Mouse (Mus musculus) CH12.LX (cell line): ENCODE results near the gene Vtcn1. TPM values are rescaled to one million over a fixed set of nuclear protein-coding genes. Genes with fewer than 3 reads are reported as not detected.

Source experiments
- DNase-seq: peaks from one replicate; pipeline ENCODE4 v3.0.0-alpha.2; 2013; ENCODE audit errors: extremely low read depth
- H3K27ac ChIP-seq: 2 replicates; pipeline ENCODE4 v1.5.1; 2012; ENCODE audit warnings: low read depth, mild to moderate bottlenecking, control low read depth, moderate library complexity; ENCODE audit not compliant: insufficient read depth
- H3K27me3 ChIP-seq: replicated peaks from 2 replicates; pipeline ENCODE3; 2012; ENCODE audit warnings: inconsistent platforms
- H3K36me3 ChIP-seq, 2 experiments: replicated peaks in 1 of 2; 2 replicates each; pipeline versions ENCODE3 to v1.6.1; 2012; ENCODE audit warnings: inconsistent platforms in 1 of 2, low read length in 1 of 2, mild to moderate bottlenecking in 1 of 2, mixed read lengths in 1 of 2, moderate library complexity in 1 of 2; ENCODE audit not compliant: control insufficient read depth in 1 of 2, insufficient read depth in 1 of 2
- H3K4me1 ChIP-seq, 2 experiments: 2 replicates each; pipeline ENCODE4 v1.6.1; 2012; ENCODE audit warnings: inconsistent platforms in 1 of 2, moderate library complexity in 1 of 2; ENCODE audit not compliant: insufficient read depth in 2 of 2, control insufficient read depth in 1 of 2
- H3K4me2 ChIP-seq: 2 replicates; pipeline ENCODE4 v1.6.1; 2012; ENCODE audit warnings: low read depth, mild to moderate bottlenecking, control low read depth; ENCODE audit not compliant: poor library complexity, insufficient read depth, severe bottlenecking
- H3K4me3 ChIP-seq, 3 experiments: fragments of 150-350 bp in 1 of 3; sonication (generic) in 1 of 3; replicated peaks in 1 of 3; 2 replicates each; pipeline versions ENCODE3 to v1.5.1; 2011 to 2012; ENCODE audit warnings: low read depth in 2 of 3, low read length in 2 of 3, mild to moderate bottlenecking in 2 of 3, moderate library complexity in 2 of 3, control low read depth in 1 of 3, improper control_type of control experiment in 1 of 3, inconsistent platforms in 1 of 3, mixed read lengths in 1 of 3; ENCODE audit not compliant: poor library complexity in 1 of 3
- H3K79me2 ChIP-seq: replicated peaks from 2 replicates; pipeline ENCODE4 v1.6.1; 2012; ENCODE audit warnings: mild to moderate bottlenecking, moderate library complexity; ENCODE audit not compliant: control insufficient read depth, poor library complexity, insufficient read depth, severe bottlenecking; ENCODE audit errors: extremely low read depth
- H3K9ac ChIP-seq: 2 replicates; pipeline ENCODE4 v1.6.1; 2012; ENCODE audit warnings: low read depth, mild to moderate bottlenecking, control low read depth, moderate library complexity; ENCODE audit not compliant: insufficient read depth
- H3K9me3 ChIP-seq: replicated peaks from 2 replicates; pipeline ENCODE3; 2012; ENCODE audit warnings: low read length, inconsistent platforms, mixed read lengths
- BHLHE40 ChIP-seq: IDR thresholded peaks from 2 replicates; pipeline ENCODE4 v1.6.1; 2011; ENCODE audit warnings: mild to moderate bottlenecking, low read depth, low read length, improper control_type of control experiment
- CHD1 ChIP-seq: IDR thresholded peaks from 2 replicates; pipeline ENCODE4 v1.6.1; 2012; ENCODE audit warnings: low read depth, low read length, improper control_type of control experiment, inconsistent platforms
- CTCF ChIP-seq, 2 experiments: IDR thresholded peaks in 1 of 2; conservative IDR thresholded peaks in 1 of 2; 2 replicates each; pipeline ENCODE4 v1.5.1; 2011 to 2012; ENCODE audit warnings: low read depth in 2 of 2, low read length in 2 of 2, improper control_type of control experiment in 1 of 2, inconsistent platforms in 1 of 2, mild to moderate bottlenecking in 1 of 2, moderate library complexity in 1 of 2
- ETS1 ChIP-seq: conservative IDR thresholded peaks from 2 replicates; pipeline ENCODE4 v1.6.1; 2012; ENCODE audit warnings: low read depth, mild to moderate bottlenecking, inconsistent platforms, low read length, improper control_type of control experiment, moderate library complexity
- HCFC1 ChIP-seq: IDR thresholded peaks from 2 replicates; pipeline ENCODE4 v1.6.1; 2012; ENCODE audit warnings: low read depth, mild to moderate bottlenecking, inconsistent platforms, low read length, improper control_type of control experiment
- IRF4 ChIP-seq: IDR thresholded peaks from 2 replicates; pipeline ENCODE4 v1.6.1; 2014; ENCODE audit warnings: low read depth, mild to moderate bottlenecking, inconsistent platforms, low read length, improper control_type of control experiment
- JUN ChIP-seq: IDR thresholded peaks from 2 replicates; pipeline ENCODE4 v1.6.1; 2011; ENCODE audit warnings: low read depth, mild to moderate bottlenecking, low read length, improper control_type of control experiment, moderate library complexity; ENCODE audit not compliant: insufficient read depth
- JUND ChIP-seq: conservative IDR thresholded peaks from 2 replicates; pipeline ENCODE4 v1.6.1; 2011; ENCODE audit warnings: low read depth, low read length, improper control_type of control experiment
- MAFK ChIP-seq: IDR thresholded peaks from 2 replicates; pipeline ENCODE4 v1.6.1; 2011; ENCODE audit warnings: low read length, improper control_type of control experiment; ENCODE audit not compliant: insufficient replicate concordance
- MAX ChIP-seq: IDR thresholded peaks from 2 replicates; pipeline ENCODE4 v1.6.1; 2011; ENCODE audit warnings: low read length, improper control_type of control experiment
- MEF2A ChIP-seq: IDR thresholded peaks from 2 replicates; pipeline ENCODE4 v1.6.1; 2014; ENCODE audit warnings: low read depth, mild to moderate bottlenecking, inconsistent platforms, low read length, improper control_type of control experiment, borderline replicate concordance
- MXI1 ChIP-seq: IDR thresholded peaks from 2 replicates; pipeline ENCODE4 v1.6.1; 2011; ENCODE audit warnings: mild to moderate bottlenecking, low read depth, low read length, improper control_type of control experiment
- MYC ChIP-seq: IDR thresholded peaks from 2 replicates; pipeline ENCODE4 v1.6.1; 2011; ENCODE audit warnings: low read depth, mild to moderate bottlenecking, improper control_type of control experiment, low read length
- NRF1 ChIP-seq: IDR thresholded peaks from 2 replicates; pipeline ENCODE4 v1.6.1; 2014; ENCODE audit warnings: low read depth, mild to moderate bottlenecking, inconsistent platforms, low read length, improper control_type of control experiment, moderate library complexity
- PAX5 ChIP-seq: IDR thresholded peaks from 2 replicates; pipeline ENCODE4 v1.6.1; 2012; ENCODE audit warnings: low read length, inconsistent platforms, mixed read lengths
- POLR2AphosphoS2 ChIP-seq: IDR thresholded peaks from 2 replicates; pipeline ENCODE4 v1.6.1; 2011; ENCODE audit warnings: low read depth, low read length, improper control_type of control experiment
- RAD21 ChIP-seq: IDR thresholded peaks from 2 replicates; pipeline ENCODE4 v1.6.1; 2011; ENCODE audit warnings: low read depth, mild to moderate bottlenecking, low read length, improper control_type of control experiment, moderate library complexity
- SIN3A ChIP-seq: IDR thresholded peaks from 2 replicates; pipeline ENCODE4 v1.6.1; 2012; ENCODE audit warnings: low read length, improper control_type of control experiment, inconsistent platforms
- SMC3 ChIP-seq: IDR thresholded peaks from 2 replicates; pipeline ENCODE4 v1.6.1; 2011; ENCODE audit warnings: low read depth, low read length, improper control_type of control experiment
- TBP ChIP-seq: conservative IDR thresholded peaks from 2 replicates; pipeline ENCODE4 v1.6.1; 2011; ENCODE audit warnings: low read depth, low read length, improper control_type of control experiment
- TCF12 ChIP-seq: IDR thresholded peaks from 2 replicates; pipeline ENCODE4 v1.6.1; 2014; ENCODE audit warnings: low read depth, mild to moderate bottlenecking, inconsistent platforms, low read length, improper control_type of control experiment
- USF1 ChIP-seq: IDR thresholded peaks from 2 replicates; pipeline ENCODE4 v1.6.1; 2014; ENCODE audit warnings: low read depth, mild to moderate bottlenecking, inconsistent platforms, low read length, improper control_type of control experiment
- ZC3H11A ChIP-seq: IDR thresholded peaks from 2 replicates; pipeline ENCODE4 v1.6.1; 2012; ENCODE audit warnings: low read depth, mild to moderate bottlenecking, inconsistent platforms, low read length, improper control_type of control experiment
- ZKSCAN1 ChIP-seq: IDR thresholded peaks from 2 replicates; pipeline ENCODE4 v1.6.1; 2012; ENCODE audit warnings: low read depth, inconsistent platforms, low read length, improper control_type of control experiment, borderline replicate concordance
- ZNF384 ChIP-seq: IDR thresholded peaks from 2 replicates; pipeline ENCODE4 v1.6.1; 2012; ENCODE audit warnings: low read depth, low read length, improper control_type of control experiment, inconsistent platforms
- dilution Hi-C: fragments of 300-500 bp; cut with MboI; formaldehyde crosslinking; loops from 2 replicates; pipeline ENCODE4 v1.14.3; 2020; ENCODE audit warnings: low sequenced_read_pairs; ENCODE audit not compliant: extremely low pct_unique_long_range_greater_than_20kb, extremely low pct_ligation_motif_present
- in situ Hi-C: fragments of 300-500 bp; cut with MboI; formaldehyde crosslinking; loops from 3 replicates; pipeline ENCODE4 v1.14.3; 2019; ENCODE audit warnings: low sequenced_read_pairs, low pct_ligation_motif_present, low pct_unique_long_range_greater_than_20kb, mixed read lengths
- polyA plus RNA-seq: library from polyadenylated mRNA; unstranded; fragments of >175 nt; gene quantifications from 2 replicates; pipeline ENCODE4 v1.2.1, GENCODE M21; 2012; ENCODE audit warnings: low read depth; ENCODE audit not compliant: insufficient read length
- total RNA-seq, 2 experiments: library from RNA; depleted of rRNA; stranded (reverse); fragments of 300-350 nt in 1 of 2; fragments of >200 nt in 1 of 2; gene quantifications; 2 replicates each; pipeline ENCODE4 v1.2.3; 2012 to 2014

Vtcn1 gene
- total and polyA plus RNA-seq, 3 experiments: 0.04 to 0.14 TPM; not detected in 1

GRCm38 (mm10) chr3:100820852-100821251, 4.4 kb upstream of the Vtcn1 start:
- Histone ChIP-seq H3K27me3 (no peaks in the 10 kb centered on the region), H3K4me2 (no peak overlapping the region), H3K79me2 (no peaks in the 10 kb centered on the region), H3K9me3 (no peaks in the 10 kb centered on the region), H3K27ac (no peak overlapping the region), H3K4me1 (peaks cover 20 to 69% of the 10 kb centered on the region in 2 experiments), H3K9ac (no peak overlapping the region), H3K36me3 (no peaks in the 10 kb centered on the region)
- no peak for DNase-seq
- in situ Hi-C loops: no loop called here
- dilution Hi-C loops: no loop called here
- TF ChIP-seq MEF2A (no peak), ZC3H11A (no peak), RAD21 (no peak), TCF12 (no peak), BHLHE40 (no peak), ZNF384 (no peak), POLR2AphosphoS2 (no peak), USF1 (no peak), CHD1 (no peak), TBP (no peak), PAX5 (no peak), SIN3A (no peak), CTCF (conservative IDR thresholded peaks at IDR 0.05 in 1 of 2, IDR thresholded peaks at IDR 0.05 in 1 of 2; ENCODE audit: low read depth in 2 of 2, low read length in 2 of 2) (no peak), NRF1 (no peak), MXI1 (no peak)
- TF ChIP-seq, all 38 proteins: peak for 0
- H3K4me3 ChIP-seq: no peak overlapping the region

- Histone ChIP-seq H3K27ac (no peak overlapping the region), H3K9ac (no peak overlapping the region), H3K4me2 (peak overlapping the region; percentile 11; the same call in 1 of the 2 replicates), H3K4me3 (no peak overlapping the region), H3K9me3 (no peaks in the 10 kb centered on the region), H3K27me3 (no peaks in the 10 kb centered on the region), H3K36me3 (no peaks in the 10 kb centered on the region), H3K79me2 (no peaks in the 10 kb centered on the region), H3K4me1 (peaks cover 20 to 69% of the 10 kb centered on the region in 2 experiments)
- in situ Hi-C loops (no loop called here), dilution Hi-C loops (no loop called here)
- DNase-seq: peak; percentile 48
- TF ChIP-seq MEF2A: 0 out of 2 replicates have a peak, but pooled peaks have one; percentile 27
- TF ChIP-seq BHLHE40: peak; percentile 47; the same call in 1 of the 2 replicates
- no peak for TF ChIP-seq MAFK
- peak; percentile 37; the same call in 1 of the 2 replicates for TF ChIP-seq JUND
- peak; percentile 39; the same call in 1 of the 2 replicates for TF ChIP-seq MAX
- TF ChIP-seq JUN: no peak
- 0 out of 2 replicates have a peak, but pooled peaks have one; percentile 27 for TF ChIP-seq TCF12
- TF ChIP-seq ZKSCAN1: no peak
- TF ChIP-seq MYC: peak; percentile 77
- peak; percentile 68 to 70 for TF ChIP-seq CTCF (conservative IDR thresholded peaks at IDR 0.05 in 1 of 2, IDR thresholded peaks at IDR 0.05 in 1 of 2; ENCODE audit: low read depth in 2 of 2, low read length in 2 of 2)
- TF ChIP-seq USF1: peak; percentile 22; the same call in 1 of the 2 replicates
- 0 out of 2 replicates have a peak, but pooled peaks have one; percentile 45 for TF ChIP-seq ETS1
- TF ChIP-seq IRF4: peak; percentile 25; the same call in 1 of the 2 replicates
- no peak for TF ChIP-seq HCFC1
- TF ChIP-seq SMC3: peak; percentile 54
- peak; percentile 58 for TF ChIP-seq RAD21
- TF ChIP-seq MXI1: no peak; the same call in 1 of the 2 replicates
Observed at GRCm38 (mm10) chr3:100821276-100821675, 4.0 kb upstream of the Vtcn1 start.
